In genomic region chr19:25002828-25003227, GRCm38 (mm10) we compare ENCODE assay signal across 24 mouse cellular contexts. TPM values are rescaled to one million over a fixed set of nuclear protein-coding genes. Genes with fewer than 3 reads are reported as not detected.
DNase-seq lines count a peak whose midpoint lies in the region; ATAC-seq and TF ChIP-seq lines count a peak whose summit lies in the region.
"Had no signal": no experiment of that assay in that cellular context is flagged by ENCODE, and none has a peak within 500 bp of the region (broad histone marks: within the 10 kb centered on the region; RNA-seq: fewer than 3 reads in every experiment).

No protein-coding gene starts in this region.

- peak overlapping the region; percentile 78 for H3K4me3 ChIP-seq in liver, postnatal 0 days (ENCODE audit: low read depth, low read length)
- no peak overlapping the region for H3K4me3 ChIP-seq in spleen, adult 2 months (ENCODE audit: extremely low read depth, insufficient read depth, insufficient read length)
- H3K4me3 ChIP-seq: embryonic facial prominence, embryonic 12.5 days; erythroblast, embryonic 14.5 days; forebrain, embryonic 13.5 days; heart, embryonic 15.5 days; layer of hippocampus, adult 2 months; limb, embryonic 13.5 days; midbrain, embryonic 15.5 days; stomach, embryonic 15.5 days had no signal

- 39% methylated on average over 3 of the region's 3 CpGs for whole genome bisulfite sequencing in liver, postnatal 0 days (ENCODE audit: insufficient replicate concordance)
- 30% methylated on average over 3 of the region's 3 CpGs for WGBS in spleen, adult 2 months

- H3K27me3 ChIP-seq in liver, postnatal 0 days (ENCODE audit: insufficient read depth, low read length) = no peaks in the 10 kb centered on the region
- H3K27me3 ChIP-seq in spleen, adult 2 months (ENCODE audit: control insufficient read depth, insufficient read depth, low read length) = no peaks in the 10 kb centered on the region; the same call in 1 of the 2 replicates

- peak overlapping the region; percentile 17; the same call in 1 of the 2 replicates for H3K27ac ChIP-seq in liver, postnatal 0 days (ENCODE audit: low read depth)
- no peak overlapping the region for H3K27ac ChIP-seq in spleen, adult 2 months (ENCODE audit: insufficient read depth, low read length)
- H3K27ac ChIP-seq: embryonic facial prominence, embryonic 12.5 days; forebrain, embryonic 13.5 days; heart, embryonic 15.5 days; layer of hippocampus, adult 2 months; limb, embryonic 13.5 days; midbrain, embryonic 15.5 days; stomach, embryonic 15.5 days had no signal

- no peaks in the 10 kb centered on the region; the same call in 1 of the 2 replicates for H3K36me3 ChIP-seq in liver, postnatal 0 days (replicated peaks; ENCODE audit: insufficient read depth, low read length)
- H3K36me3 ChIP-seq in spleen, adult 2 months (ENCODE audit: control insufficient read depth, insufficient read depth, low read length) = no peaks in the 10 kb centered on the region
- H3K36me3 ChIP-seq: embryonic facial prominence, embryonic 12.5 days; heart, embryonic 15.5 days; limb, embryonic 13.5 days; midbrain, embryonic 15.5 days; stomach, embryonic 15.5 days had no signal

- no peak for TF ChIP-seq CTCF in liver, postnatal 0 days (IDR thresholded peaks at IDR 0.05; ENCODE audit: low read depth)
- no peak for TF ChIP-seq CTCF in spleen, adult 2 months (IDR thresholded peaks at IDR 0.05; ENCODE audit: extremely low read depth, insufficient read depth, insufficient read length, insufficient replicate concordance)

- DNase-seq in heart, adult 11 months = peak; percentile 89
- no peak for DNase-seq in heart, postnatal 36 days
- peak; percentile 63 to 67 for DNase-seq in B cell, adult 2 months
- DNase-seq in liver, postnatal 0 days = peak; percentile 32
- DNase-seq in spleen, adult 2 months (ENCODE audit: low read depth in 1 of 2, low spot score in 2 of 2) = peak; percentile 17 to 69
- no peak for DNase-seq in kidney, postnatal 14 days
- no peak for DNase-seq in adrenal gland, postnatal 25 days
- DNase-seq in ovary, postnatal 10 days (ENCODE audit: low spot score) = no peak
- DNase-seq: cerebellum, adult 9-10 months; gastrocnemius, postnatal 14 days; layer of hippocampus, postnatal 36 days; lung, embryonic 14.5 days; retina, postnatal 1 day; right cerebral cortex, postnatal 4 days had no signal

- peak overlapping the region; percentile 89 for H3K4me2 ChIP-seq in liver, postnatal 0 days (ENCODE audit: low read depth, low read length)
- H3K4me2 ChIP-seq: embryonic facial prominence, embryonic 12.5 days; forebrain, embryonic 13.5 days; heart, embryonic 15.5 days; limb, embryonic 13.5 days; lung, embryonic 14.5 days; midbrain, embryonic 15.5 days; stomach, embryonic 15.5 days had no signal

- intact Hi-C loops in heart, postnatal 36 days (cut with DNase I) = no loop called here

- no peak; the same call in 1 of the 2 replicates for TF ChIP-seq POLR2A in spleen, adult 2 months (IDR thresholded peaks at IDR 0.05; ENCODE audit: low read depth, low read length)

- TF ChIP-seq EP300 in liver, postnatal 0 days (IDR thresholded peaks at IDR 0.05; ENCODE audit: low read depth) = no peak

- H3K9me3 ChIP-seq in liver, postnatal 0 days (ENCODE audit: low read length) = no peaks in the 10 kb centered on the region
- H3K9me3 ChIP-seq: embryonic facial prominence, embryonic 12.5 days; forebrain, embryonic 13.5 days; heart, embryonic 15.5 days; limb, embryonic 13.5 days; midbrain, embryonic 15.5 days; stomach, embryonic 15.5 days had no signal

- H3K4me1 ChIP-seq in liver, postnatal 0 days (ENCODE audit: insufficient read depth) = peaks cover 21% of the 10 kb centered on the region
- H3K4me1 ChIP-seq in spleen, adult 2 months (ENCODE audit: control insufficient read depth, insufficient read depth, insufficient read length) = peaks cover 6% of the 10 kb centered on the region

- no peak for ATAC-seq in liver, postnatal 0 days
- ATAC-seq: forebrain, embryonic 13.5 days; hindbrain, embryonic 16.5 days; intestine, embryonic 16.5 days; midbrain, embryonic 15.5 days had no signal

- no peak overlapping the region for H3K9ac ChIP-seq in liver, postnatal 0 days (replicated peaks)
- H3K9ac ChIP-seq: embryonic facial prominence, embryonic 12.5 days; forebrain, embryonic 13.5 days; heart, embryonic 15.5 days; limb, embryonic 13.5 days; lung, embryonic 14.5 days; midbrain, embryonic 15.5 days; stomach, embryonic 15.5 days had no signal

RNA-seq across cellular contexts. Expression of gene Dock8, which starts 3.5 kb away (rescaled TPM):
- 10 to 100 TPM; 17.5 to 27.3 TPM for total RNA-seq in heart, postnatal 36 days (2021)
- polyA plus RNA-seq in liver, postnatal 0 days (2015; fragmentation: Nextera tagmentation; extraction: Ambion mirVana) = 10.3 and 12.5 TPM in 2 replicates
- polyA plus RNA-seq in spleen, adult 2 months (2012; rRNA removed) = 36.6 and 47.5 TPM in 2 replicates
- 24.9 and 36.2 TPM in 2 replicates for total RNA-seq in adrenal gland, postnatal 25 days (2021)

RNA-seq across cellular contexts. Expression of gene Cbwd1, which starts 41.4 kb away (rescaled TPM):
- total RNA-seq in heart, postnatal 36 days (2021) = 10 to 100 TPM; 10.6 to 11.4 TPM
- polyA plus RNA-seq in liver, postnatal 0 days (2015; fragmentation: Nextera tagmentation; extraction: Ambion mirVana) = 6.9 and 7.0 TPM in 2 replicates
- 0.45 and 0.56 TPM in 2 replicates for polyA plus RNA-seq in spleen, adult 2 months (2012; rRNA removed)
- total RNA-seq in adrenal gland, postnatal 25 days (2021) = 14.8 and 15.7 TPM in 2 replicates

Comparison
In these comparisons a context has a peak if more than half of its experiments do, and no peak if none do; other contexts are left out.
1. DNase-seq: peak in heart, adult 11 months (single experiment), B cell, adult 2 months (2 of 2), liver, postnatal 0 days (single experiment) and spleen, adult 2 months (2 of 2); none in heart, postnatal 36 days (0 of 2), kidney, postnatal 14 days (single experiment), adrenal gland, postnatal 25 days (single experiment) and ovary, postnatal 10 days (single experiment).